Mouse (Mus musculus) CH12.LX (cell line): ENCODE results near the gene Mdm4.

Experiments
- CTCF ChIP-seq, 2 experiments: IDR thresholded peaks in 1 of 2; conservative IDR thresholded peaks in 1 of 2; 2 replicates each; pipeline ENCODE4 v1.5.1; 2011 to 2012; ENCODE audit warnings: low read depth in 2 of 2, low read length in 2 of 2, improper control_type of control experiment in 1 of 2, inconsistent platforms in 1 of 2, mild to moderate bottlenecking in 1 of 2, moderate library complexity in 1 of 2
- E2F4 ChIP-seq: IDR thresholded peaks from 2 replicates; pipeline ENCODE4 v1.6.1; 2011; ENCODE audit warnings: low read depth, low read length, improper control_type of control experiment; ENCODE audit not compliant: insufficient replicate concordance
- HCFC1 ChIP-seq: IDR thresholded peaks from 2 replicates; pipeline ENCODE4 v1.6.1; 2012; ENCODE audit warnings: low read depth, mild to moderate bottlenecking, inconsistent platforms, low read length, improper control_type of control experiment
- MAX ChIP-seq: IDR thresholded peaks from 2 replicates; pipeline ENCODE4 v1.6.1; 2011; ENCODE audit warnings: low read length, improper control_type of control experiment
- NELFE ChIP-seq: IDR thresholded peaks from 2 replicates; pipeline ENCODE4 v1.6.1; 2011; ENCODE audit warnings: low read depth, low read length, improper control_type of control experiment
- NRF1 ChIP-seq: IDR thresholded peaks from 2 replicates; pipeline ENCODE4 v1.6.1; 2014; ENCODE audit warnings: low read depth, mild to moderate bottlenecking, inconsistent platforms, low read length, improper control_type of control experiment, moderate library complexity
- POLR2A ChIP-seq: IDR thresholded peaks from 2 replicates; pipeline ENCODE4 v1.6.1; 2011; ENCODE audit warnings: low read depth, mild to moderate bottlenecking, improper control_type of control experiment, low read length
- ZMIZ1 ChIP-seq: IDR thresholded peaks from 2 replicates; pipeline ENCODE4 v1.6.1; 2012; ENCODE audit warnings: low read depth, mild to moderate bottlenecking, inconsistent platforms, low read length, improper control_type of control experiment
- ZNF384 ChIP-seq: IDR thresholded peaks from 2 replicates; pipeline ENCODE4 v1.6.1; 2012; ENCODE audit warnings: low read depth, low read length, improper control_type of control experiment, inconsistent platforms

GRCm38 (mm10) chr1:132947811-132948210, 82.5 kb downstream of the Mdm4 start:
- TF ChIP-seq CTCF (conservative IDR thresholded peaks at IDR 0.05 in 1 of 2, IDR thresholded peaks at IDR 0.05 in 1 of 2; ENCODE audit: low read depth in 2 of 2, low read length in 2 of 2) (no peak), HCFC1 (no peak), POLR2A (no peak), NRF1 (no peak), NELFE (no peak), ZNF384 (no peak), MAX (no peak), ZMIZ1 (no peak), E2F4 (no peak)
